Mouse (Mus musculus): ENCODE results near the gene Olfml2a.
A peak's percentile ranks its signal among the peaks of the same experiment; 100 is the strongest.

The Olfml2a gene

GRCm38 (mm10) chr2:38999381-38999780 lies 67.6 kb downstream of the Olfml2a start:
- Histone ChIP-seq H3K36me3 (ENCODE audit: insufficient read depth, low read length) (peaks cover 51% of the 10 kb centered on the region), H3K9me3 (ENCODE audit: low read length) (no peaks in the 10 kb centered on the region), H3K4me3 (replicated peaks; ENCODE audit: low read length) (no peak overlapping the region), H3K4me1 (replicated peaks; ENCODE audit: low read depth, low read length) (peaks cover 62% of the 10 kb centered on the region), H3K27me3 (ENCODE audit: insufficient read depth, low read length) (peaks cover 17% of the 10 kb centered on the region; the same call in 1 of the 2 replicates)
- TF ChIP-seq POU5F1 (IDR thresholded peaks at IDR 0.05; ENCODE audit: borderline replicate concordance, low read length) = no peak
- no peak for TF ChIP-seq CTCF (conservative IDR thresholded peaks at IDR 0.05; ENCODE audit: low read length)
- TF ChIP-seq NANOG (IDR thresholded peaks at IDR 0.05; ENCODE audit: borderline replicate concordance, low read length) = no peak

GRCm38 (mm10) chr2:38999910-39000586 lies 68.3 kb downstream of the Olfml2a start:
- TF ChIP-seq NANOG (IDR thresholded peaks at IDR 0.05; ENCODE audit: borderline replicate concordance, low read length) (no peak), POU5F1 (IDR thresholded peaks at IDR 0.05; ENCODE audit: borderline replicate concordance, low read length) (no peak), CTCF (conservative IDR thresholded peaks at IDR 0.05; ENCODE audit: low read length) (no peak)
- H3K4me1 ChIP-seq (replicated peaks; ENCODE audit: low read depth, low read length) = peaks cover 62% of the 10 kb centered on the region
- H3K36me3 ChIP-seq (ENCODE audit: insufficient read depth, low read length) = peaks cover 53% of the 10 kb centered on the region

GRCm38 (mm10) chr2:39000587-39000919 lies 68.8 kb downstream of the Olfml2a start:
- Histone ChIP-seq H3K4me3 (replicated peaks; ENCODE audit: low read length) (peak overlapping the region; percentile 98; the same call in 1 of the 2 replicates), H3K9me3 (ENCODE audit: low read length) (no peaks in the 10 kb centered on the region)
- TF ChIP-seq NANOG (IDR thresholded peaks at IDR 0.05; ENCODE audit: borderline replicate concordance, low read length) (no peak), CTCF (conservative IDR thresholded peaks at IDR 0.05; ENCODE audit: low read length) (no peak), POU5F1 (IDR thresholded peaks at IDR 0.05; ENCODE audit: borderline replicate concordance, low read length) (no peak)

More at GRCm38 (mm10) chr2:38999910-39000586, 68.3 kb downstream of the Olfml2a start:
- no peaks in the 10 kb centered on the region for H3K9me3 ChIP-seq (ENCODE audit: low read length)
- H3K27me3 ChIP-seq (ENCODE audit: insufficient read depth, low read length) = peaks cover 17% of the 10 kb centered on the region; the same call in 1 of the 2 replicates
- H3K4me3 ChIP-seq (replicated peaks; ENCODE audit: low read length) = peak overlapping the region; percentile 98; the same call in 1 of the 2 replicates

GRCm38 (mm10) chr2:39001866-39002265 lies 70.1 kb downstream of the Olfml2a start:
- H3K36me3 ChIP-seq (ENCODE audit: insufficient read depth, low read length) = peaks cover 53% of the 10 kb centered on the region
- H3K4me1 ChIP-seq (replicated peaks; ENCODE audit: low read depth, low read length) = peaks cover 72% of the 10 kb centered on the region
- H3K27me3 ChIP-seq (ENCODE audit: insufficient read depth, low read length) = peaks cover 8% of the 10 kb centered on the region; the same call in 1 of the 2 replicates
- no peaks in the 10 kb centered on the region for H3K9me3 ChIP-seq (ENCODE audit: low read length)
- TF ChIP-seq CTCF (conservative IDR thresholded peaks at IDR 0.05; ENCODE audit: low read length) = no peak
- no peak for TF ChIP-seq NANOG (IDR thresholded peaks at IDR 0.05; ENCODE audit: borderline replicate concordance, low read length)
- no peak for TF ChIP-seq POU5F1 (IDR thresholded peaks at IDR 0.05; ENCODE audit: borderline replicate concordance, low read length)
- H3K4me3 ChIP-seq (replicated peaks; ENCODE audit: low read length) = peak overlapping the region; percentile 98

More at GRCm38 (mm10) chr2:39000587-39000919, 68.8 kb downstream of the Olfml2a start:
- H3K27me3 ChIP-seq (ENCODE audit: insufficient read depth, low read length) = peaks cover 17% of the 10 kb centered on the region; the same call in 1 of the 2 replicates
- H3K4me1 ChIP-seq (replicated peaks; ENCODE audit: low read depth, low read length) = peaks cover 62% of the 10 kb centered on the region
- peaks cover 53% of the 10 kb centered on the region for H3K36me3 ChIP-seq (ENCODE audit: insufficient read depth, low read length)

- Histone ChIP-seq H3K9me3 (ENCODE audit: low read length) (no peaks in the 10 kb centered on the region), H3K4me3 (replicated peaks; ENCODE audit: low read length) (peak overlapping the region; percentile 98), H3K27me3 (ENCODE audit: insufficient read depth, low read length) (no peaks in the 10 kb centered on the region), H3K4me1 (replicated peaks; ENCODE audit: low read depth, low read length) (peaks cover 67% of the 10 kb centered on the region), H3K36me3 (ENCODE audit: insufficient read depth, low read length) (peaks cover 53% of the 10 kb centered on the region)
- no peak for TF ChIP-seq NANOG (IDR thresholded peaks at IDR 0.05; ENCODE audit: borderline replicate concordance, low read length)
- no peak for TF ChIP-seq POU5F1 (IDR thresholded peaks at IDR 0.05; ENCODE audit: borderline replicate concordance, low read length)
Measured at GRCm38 (mm10) chr2:39003106-39003505, 71.3 kb downstream of the Olfml2a start.

- H3K4me1 ChIP-seq (replicated peaks; ENCODE audit: low read depth, low read length) = peaks cover 63% of the 10 kb centered on the region
- H3K36me3 ChIP-seq (ENCODE audit: insufficient read depth, low read length) = peaks cover 53% of the 10 kb centered on the region
- peak overlapping the region; percentile 98 for H3K4me3 ChIP-seq (replicated peaks; ENCODE audit: low read length)
- no peaks in the 10 kb centered on the region for H3K9me3 ChIP-seq (ENCODE audit: low read length)
- TF ChIP-seq NANOG (IDR thresholded peaks at IDR 0.05; ENCODE audit: borderline replicate concordance, low read length) (no peak), POU5F1 (IDR thresholded peaks at IDR 0.05; ENCODE audit: borderline replicate concordance, low read length) (no peak), CTCF (conservative IDR thresholded peaks at IDR 0.05; ENCODE audit: low read length) (no peak)
- H3K27me3 ChIP-seq (ENCODE audit: insufficient read depth, low read length) = no peaks in the 10 kb centered on the region
Measured at GRCm38 (mm10) chr2:39003512-39003911, 71.7 kb downstream of the Olfml2a start.

- Histone ChIP-seq H3K4me1 (replicated peaks; ENCODE audit: low read depth, low read length) (peaks cover 63% of the 10 kb centered on the region), H3K36me3 (ENCODE audit: insufficient read depth, low read length) (peaks cover 52% of the 10 kb centered on the region), H3K27me3 (ENCODE audit: insufficient read depth, low read length) (no peaks in the 10 kb centered on the region), H3K4me3 (replicated peaks; ENCODE audit: low read length) (peak overlapping the region; percentile 98), H3K9me3 (ENCODE audit: low read length) (no peaks in the 10 kb centered on the region)
- no peak for TF ChIP-seq POU5F1 (IDR thresholded peaks at IDR 0.05; ENCODE audit: borderline replicate concordance, low read length)
- TF ChIP-seq CTCF (conservative IDR thresholded peaks at IDR 0.05; ENCODE audit: low read length) = no peak
Measured at GRCm38 (mm10) chr2:39004372-39004771, 72.6 kb downstream of the Olfml2a start.

GRCm38 (mm10) chr2:39004880-39005435 lies 73.2 kb downstream of the Olfml2a start, which contains the start of gene Arpc5l:
Gene Arpc5l (plus strand): TSS chr2:39005348.
- Histone ChIP-seq H3K9me3 (ENCODE audit: low read length) (no peaks in the 10 kb centered on the region), H3K4me1 (replicated peaks; ENCODE audit: low read depth, low read length) (peaks cover 62% of the 10 kb centered on the region), H3K27me3 (ENCODE audit: insufficient read depth, low read length) (no peaks in the 10 kb centered on the region), H3K36me3 (ENCODE audit: insufficient read depth, low read length) (peaks cover 50% of the 10 kb centered on the region), H3K4me3 (replicated peaks; ENCODE audit: low read length) (peak within 1 kb of the TSS; percentile 98)
- TF ChIP-seq NANOG (IDR thresholded peaks at IDR 0.05; ENCODE audit: borderline replicate concordance, low read length) (no peak), CTCF (conservative IDR thresholded peaks at IDR 0.05; ENCODE audit: low read length) (no peak), POU5F1 (IDR thresholded peaks at IDR 0.05; ENCODE audit: borderline replicate concordance, low read length) (no peak)
